Mouse (Mus musculus): Measurements from ENCODE around the gene Gm8890. TPM values are rescaled to one million over a fixed set of nuclear protein-coding genes. Genes with fewer than 3 reads are reported as not detected.
"Not testable (repeated sequence)": the region's sequence is repeated elsewhere in the genome, so short reads cannot be mapped to it uniquely, and the experiment has no call there.

The Gm8890 gene
- polyA plus RNA-seq (2012; rRNA removed) = not detected in 2 replicates

GRCm38 (mm10) chr5:11255733-11256132, at the start of gene Gm8890:
TSS of gene Gm8890 (plus strand) at chr5:11256033.
- not testable (repeated sequence) for H3K4me1 ChIP-seq (ENCODE audit: control insufficient read depth, insufficient read depth, low read length); H3K36me3 ChIP-seq (ENCODE audit: control insufficient read depth, insufficient read depth, low read length); DNase-seq; H3K4me3 ChIP-seq (ENCODE audit: insufficient read depth, low read depth, low read length); H3K27ac ChIP-seq (ENCODE audit: insufficient read depth, low read depth, low read length); H3K27me3 ChIP-seq (replicated peaks; ENCODE audit: control insufficient read depth, insufficient read depth, low read length)
- WGBS = 57% methylated on average over 1 of the region's 2 CpGs

DNA sequence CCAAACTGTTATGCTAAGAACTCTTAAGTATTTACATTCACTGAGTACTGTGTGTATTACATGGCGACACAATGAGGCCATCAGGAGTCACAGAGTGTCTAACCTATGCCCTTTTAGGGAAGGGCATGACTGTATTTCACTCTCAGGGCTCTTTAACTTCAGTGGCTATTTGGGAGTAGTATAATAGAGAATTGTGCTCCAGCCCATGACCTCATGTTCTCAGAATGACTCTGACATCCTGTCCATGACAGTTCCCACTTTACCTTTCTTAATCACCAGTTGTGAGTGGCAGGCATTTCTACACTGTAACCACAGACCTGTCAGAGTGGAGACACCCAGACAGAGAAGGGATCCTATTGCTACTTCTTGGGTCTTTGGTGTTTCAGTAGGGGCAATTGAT, 388 bp downstream of the Gm8890 start:
- WGBS = 39% methylated on average over 1 of the region's 1 CpGs
- H3K4me3 ChIP-seq (ENCODE audit: insufficient read depth, low read depth, low read length); H3K4me1 ChIP-seq (ENCODE audit: control insufficient read depth, insufficient read depth, low read length); H3K36me3 ChIP-seq (ENCODE audit: control insufficient read depth, insufficient read depth, low read length); H3K27ac ChIP-seq (ENCODE audit: insufficient read depth, low read depth, low read length); H3K27me3 ChIP-seq (replicated peaks; ENCODE audit: control insufficient read depth, insufficient read depth, low read length); DNase-seq: not testable (repeated sequence)

Other genes starting within 250 kb of the Gm8890 start
- not detected in 2 replicates for gene Gm8879, start 128.4 kb upstream of the Gm8890 start, polyA plus RNA-seq (2012; rRNA removed)
- not detected in 2 replicates for gene Gm5861, start 73.0 kb upstream of the Gm8890 start, polyA plus RNA-seq (2012; rRNA removed)
- gene Speer1, start 85.5 kb downstream of the Gm8890 start, polyA plus RNA-seq (2012; rRNA removed) = not detected in 2 replicates
- not detected in 2 replicates for gene Gm8897, start 160.4 kb downstream of the Gm8890 start, polyA plus RNA-seq (2012; rRNA removed)
- not detected in 2 replicates for gene Gm8906, start 246.7 kb downstream of the Gm8890 start, polyA plus RNA-seq (2012; rRNA removed)

Data from kidney, adult 2 months (tissue).